Mouse (Mus musculus) adrenal gland, postnatal 14 days (tissue): ENCODE measurements around the gene B230219D22Rik. TPM values are rescaled to one million over a fixed set of nuclear protein-coding genes. Genes with fewer than 3 reads are reported as not detected.

Experiments used
- DNase-seq: peaks from one replicate; pipeline ENCODE4 v3.0.0; 2021; ENCODE audit warnings: mixed read lengths
- total RNA-seq: library from RNA; stranded (reverse); gene quantifications from 2 replicates; pipeline ENCODE4 v1.2.3, GENCODE M21; 2021

Gene B230219D22Rik
- total RNA-seq, 1 experiment from 2014 or later = 55.4 TPM

GRCm38 (mm10) chr13:55727120-55727838 is 34.4 kb downstream of the B230219D22Rik start, which contains the start of gene Pcbd2:
TSS of gene Pcbd2 (plus strand) at chr13:55727368.
- DNase-seq = peak; percentile 95

DNA sequence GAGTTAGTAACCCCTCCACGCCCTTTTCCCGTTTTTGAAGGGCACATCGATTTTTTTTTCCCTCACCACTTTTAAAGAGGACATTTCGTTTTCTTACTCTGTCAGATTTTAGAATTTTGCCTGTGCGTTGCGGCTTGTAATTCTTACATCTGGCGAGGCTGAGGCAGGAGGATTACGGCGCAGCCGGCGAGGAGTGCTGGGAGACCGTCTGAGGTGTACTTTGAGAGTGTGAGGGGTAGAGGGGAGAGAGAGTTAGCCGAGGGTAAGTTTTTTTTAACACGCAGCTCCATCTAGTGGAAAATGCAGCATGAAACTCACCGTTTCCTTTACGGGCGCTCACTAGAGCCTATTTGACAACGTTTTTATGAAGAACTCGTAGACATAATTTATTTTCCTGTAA is 34.9 kb downstream of the B230219D22Rik start:
- peak; percentile 77 for DNase-seq

DNA sequence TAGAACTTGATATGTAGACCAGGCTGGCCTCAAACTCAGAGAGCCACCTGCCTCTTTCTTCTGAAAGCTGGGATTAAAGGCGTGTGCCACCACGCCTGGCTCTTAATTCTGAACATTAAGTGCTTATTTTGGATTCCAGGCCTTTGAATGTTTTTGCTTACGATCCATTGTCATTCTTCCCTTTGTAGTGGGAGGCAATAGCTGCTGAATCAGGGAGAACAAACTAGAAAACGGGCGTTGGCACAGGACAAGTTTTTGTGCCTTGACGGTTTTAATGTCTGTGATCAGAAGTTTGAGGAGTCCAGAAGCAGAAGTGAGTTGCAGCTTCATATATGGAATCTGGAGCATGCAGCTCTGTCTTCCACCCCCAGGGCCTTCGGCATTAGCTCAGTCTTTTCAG is 37.8 kb downstream of the B230219D22Rik start:
- no peak for DNase-seq

- no peak for DNase-seq
Observed at GRCm38 (mm10) chr13:55732121-55732520, 39.2 kb downstream of the B230219D22Rik start.

DNA sequence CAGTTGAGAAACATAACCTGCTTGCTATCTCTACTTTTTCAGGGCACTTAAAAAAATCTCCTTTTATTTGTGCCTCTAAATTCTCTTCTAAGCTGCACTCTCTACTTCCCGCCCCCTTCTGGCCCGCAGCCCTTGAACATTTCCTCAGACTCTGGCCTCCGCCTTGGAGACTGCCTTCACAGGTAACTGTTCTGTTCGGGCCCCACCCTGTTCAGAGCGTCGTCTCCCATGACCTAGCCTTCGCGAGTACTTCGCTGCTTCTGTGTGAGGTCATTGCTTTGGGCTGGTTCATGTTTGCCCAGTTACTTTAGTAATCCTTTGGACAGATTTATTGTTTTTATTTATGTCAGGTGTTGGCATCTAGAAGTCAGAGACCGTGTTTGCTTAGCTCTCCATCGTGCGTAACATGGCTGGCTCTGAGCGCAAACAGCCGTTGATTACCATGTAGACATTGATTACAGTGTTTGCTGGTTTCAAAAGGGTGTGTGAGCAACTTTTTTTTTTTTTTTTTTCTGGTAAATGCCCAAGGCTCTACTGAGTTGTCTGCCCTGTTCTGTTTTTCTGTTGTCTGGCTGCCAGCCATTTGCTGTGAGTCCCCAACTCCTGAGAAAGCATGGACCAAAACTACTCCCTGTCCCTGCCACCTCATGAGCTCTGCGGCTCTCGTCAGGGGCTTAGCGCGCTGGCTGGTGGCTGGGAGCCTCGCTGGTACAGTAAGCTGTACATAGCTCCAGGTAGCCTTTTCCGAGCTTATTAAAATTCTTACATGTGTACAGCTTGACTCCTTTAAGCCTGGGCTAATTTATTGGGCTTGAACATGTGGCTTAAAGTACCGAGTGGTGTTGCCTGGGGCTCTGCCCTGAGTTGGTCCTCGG is 40.9 kb downstream of the B230219D22Rik start:
- DNase-seq = no peak

GRCm38 (mm10) chr13:55737885-55738284 is 45.0 kb downstream of the B230219D22Rik start:
- no peak for DNase-seq

GRCm38 (mm10) chr13:55742306-55742705 is 49.4 kb downstream of the B230219D22Rik start:
- no peak for DNase-seq

Other genes starting within 250 kb of the B230219D22Rik start
- gene Grk6, start 248.1 kb upstream of the B230219D22Rik start, total RNA-seq = 35.3 and 55.4 TPM in 2 replicates
- gene Prr7, start 228.9 kb upstream of the B230219D22Rik start, total RNA-seq = 3.1 and 6.0 TPM in 2 replicates
- gene Dbn1, start 205.0 kb upstream of the B230219D22Rik start, total RNA-seq = 24.0 and 24.9 TPM in 2 replicates
- 23.8 and 26.7 TPM in 2 replicates for gene Pdlim7, start 179.4 kb upstream of the B230219D22Rik start, total RNA-seq
- gene Dok3, start 163.8 kb upstream of the B230219D22Rik start, total RNA-seq = 3.4 and 11.6 TPM in 2 replicates
- 38.4 and 46.0 TPM in 2 replicates for gene Ddx41, start 156.5 kb upstream of the B230219D22Rik start, total RNA-seq
- 42.5 and 50.2 TPM in 2 replicates for gene Fam193b, start 122.0 kb upstream of the B230219D22Rik start, total RNA-seq
- gene Tmed9, start 119.4 kb upstream of the B230219D22Rik start, total RNA-seq = 145 and 156 TPM in 2 replicates
- gene B4galt7, start 93.2 kb upstream of the B230219D22Rik start, total RNA-seq = 11.6 and 15.4 TPM in 2 replicates
- 25.4 and 27.9 TPM in 2 replicates for gene Caml, start 70.1 kb upstream of the B230219D22Rik start, total RNA-seq
- 35.1 and 41.8 TPM in 2 replicates for gene Ddx46, start 58.1 kb upstream of the B230219D22Rik start, total RNA-seq
- 50.0 and 52.8 TPM in 2 replicates for gene Txndc15, start 21.5 kb downstream of the B230219D22Rik start, total RNA-seq
- gene Pcbd2, start 34.2 kb downstream of the B230219D22Rik start, total RNA-seq = 62.1 and 72.6 TPM in 2 replicates
- 0.30 TPM in 1 of 2 replicates, not detected in the other for gene Catsper3, start 91.4 kb downstream of the B230219D22Rik start, total RNA-seq
- not detected in 2 replicates for gene Pitx1, start 143.1 kb downstream of the B230219D22Rik start, total RNA-seq